In genomic region chr1:191263471-191263870, GRCm38 (mm10) we compare ENCODE assay signal across 19 mouse cellular contexts. TPM values are rescaled to one million over a fixed set of nuclear protein-coding genes. Genes with fewer than 3 reads are reported as not detected.
"Had no signal": no experiment of that assay in that cellular context is flagged by ENCODE, and none has a peak within 500 bp of the region (broad histone marks: within the 10 kb centered on the region; RNA-seq: fewer than 3 reads in every experiment).

No protein-coding gene starts in this region.

- H3K27ac ChIP-seq: lung, embryonic 15.5 days; macrophage; midbrain, embryonic 13.5 days; midbrain, embryonic 15.5 days; neural tube, embryonic 12.5 days had no signal

- H3K4me2 ChIP-seq: lung, embryonic 15.5 days; midbrain, embryonic 11.5 days; midbrain, embryonic 13.5 days; midbrain, embryonic 15.5 days; neural tube, embryonic 12.5 days had no signal

- H3K9ac ChIP-seq: liver, postnatal 0 days; lung, embryonic 15.5 days; midbrain, embryonic 13.5 days; midbrain, embryonic 15.5 days; neural tube, embryonic 12.5 days had no signal

- H3K9me3 ChIP-seq: lung, embryonic 15.5 days; megakaryocyte, embryonic 14.5 days; midbrain, embryonic 13.5 days; midbrain, embryonic 15.5 days; neural tube, embryonic 12.5 days had no signal

- H3K36me3 ChIP-seq: lung, embryonic 15.5 days; midbrain, embryonic 13.5 days; midbrain, embryonic 15.5 days; neural tube, embryonic 12.5 days had no signal

- H3K4me3 ChIP-seq: lung, embryonic 15.5 days; megakaryocyte, embryonic 14.5 days; midbrain, embryonic 13.5 days; midbrain, embryonic 15.5 days; neural tube, embryonic 12.5 days had no signal

- H3K4me1 ChIP-seq: midbrain, embryonic 13.5 days; midbrain, embryonic 15.5 days had no signal

- H3K27me3 ChIP-seq: midbrain, embryonic 13.5 days; midbrain, embryonic 15.5 days; neural tube, embryonic 12.5 days had no signal

- ATAC-seq: liver, postnatal 0 days; lung, postnatal 0 days; midbrain, embryonic 13.5 days; midbrain, embryonic 15.5 days had no signal

- DNase-seq: liver, postnatal 0 days; lung, adult 2 months; lung, postnatal 14 days; lung, postnatal 36 days; right cerebral cortex, postnatal 14 days; spleen, adult 18-20 months; thymus, adult 2 months; thymus, postnatal 25 days; thymus, postnatal 4 days had no signal

RNA-seq across cellular contexts. Expression of gene Atf3, which starts 45.6 kb away (rescaled TPM):
- polyA plus RNA-seq: testis, adult 2 months had no signal

RNA-seq across cellular contexts. Expression of gene Nenf, which starts 54.5 kb away (rescaled TPM):
- total RNA-seq: neutrophil, adult 5-6 weeks had no signal
